Mouse (Mus musculus) heart, embryonic 14.5 days (tissue): Measurements from ENCODE around the gene Osbpl8. TPM values are rescaled to one million over a fixed set of nuclear protein-coding genes. Genes with fewer than 3 reads are reported as not detected.
A peak's percentile ranks its signal among the peaks of the same experiment; 100 is the strongest.

Experiments used
- ATAC-seq: fragments of 200-750 bp; cut with Nextera tagmentation; 2 replicates; pipeline ENCODE4 v1.8.0; 2017; ENCODE audit warnings: low read depth, moderate TSS enrichment; ENCODE audit not compliant: insufficient number of reproducible peaks, insufficient read depth, low FRiP score
- H3K27ac ChIP-seq, 2 experiments: fragments of 200-500 bp in 1 of 2; fragments of 300-500 bp in 1 of 2; sonication (generic) in 1 of 2; replicated peaks in 1 of 2; 2 replicates each; pipeline ENCODE4 v1.5.1; 2012 to 2014; ENCODE audit warnings: low read depth in 2 of 2, low read length in 2 of 2, control low read depth in 1 of 2, mild to moderate bottlenecking in 1 of 2, mixed read lengths in 1 of 2; ENCODE audit not compliant: control insufficient read depth in 1 of 2, insufficient read depth in 1 of 2
- H3K27me3 ChIP-seq: fragments of 300-500 bp; sonication (generic); 2 replicates; pipeline ENCODE4 v1.6.1; 2014; ENCODE audit warnings: mild to moderate bottlenecking, low read length, control low read depth; ENCODE audit not compliant: control insufficient read depth, insufficient read depth
- H3K36me3 ChIP-seq: fragments of 300-500 bp; sonication (generic); 2 replicates; pipeline ENCODE4 v1.6.1; 2014; ENCODE audit warnings: mild to moderate bottlenecking, control low read depth, low read length, mixed read lengths; ENCODE audit not compliant: control insufficient read depth, insufficient read depth
- H3K4me1 ChIP-seq, 2 experiments: fragments of 200-500 bp in 1 of 2; fragments of 300-500 bp in 1 of 2; sonication (generic) in 1 of 2; 2 replicates each; pipeline ENCODE4 v1.6.1; 2012 to 2014; ENCODE audit warnings: low read length in 2 of 2, control low read depth in 1 of 2, mixed read lengths in 1 of 2; ENCODE audit not compliant: control insufficient read depth in 2 of 2, insufficient read depth in 2 of 2
- H3K4me2 ChIP-seq: fragments of 300-500 bp; sonication (generic); 2 replicates; pipeline ENCODE4 v1.6.1; 2014; ENCODE audit warnings: mild to moderate bottlenecking, low read length
- H3K4me3 ChIP-seq, 2 experiments: fragments of 200-500 bp in 1 of 2; fragments of 300-500 bp in 1 of 2; sonication (generic) in 1 of 2; 2 replicates each; pipeline ENCODE4 v1.5.1; 2012 to 2014; ENCODE audit warnings: low read length in 2 of 2, mild to moderate bottlenecking in 2 of 2, control low read depth in 1 of 2, low read depth in 1 of 2, moderate library complexity in 1 of 2; ENCODE audit not compliant: control insufficient read depth in 1 of 2, insufficient read depth in 1 of 2
- H3K9ac ChIP-seq: fragments of 300-500 bp; sonication (generic); 2 replicates; pipeline ENCODE4 v1.6.1; 2014; ENCODE audit warnings: mild to moderate bottlenecking, low read length
- H3K9me3 ChIP-seq: fragments of 300-500 bp; sonication (generic); 2 replicates; pipeline ENCODE4 v1.6.1; 2016; ENCODE audit warnings: low read length, control low read depth; ENCODE audit not compliant: control insufficient read depth
- WGBS: fragments of 180-500 bp; shearing (Covaris S2); extraction: QIAGEN DNeasy Blood & Tissue Kit; methylation state at CpG from one replicate; pipeline ENCODE4 v1.1.7; 2014; 5-methylcytosine and 5-hydroxymethylcytosine counted together
- polyA plus RNA-seq: library from polyadenylated mRNA; unstranded; fragments of >200 nt; fragmentation: Nextera tagmentation; extraction: Ambion mirVana; gene quantifications from 2 replicates; pipeline ENCODE4 v1.2.1, GENCODE M21; 2014

Osbpl8 gene
- polyA plus RNA-seq, 1 experiment from 2014 or later, result 43.9 TPM

- Histone ChIP-seq H3K4me3 (no peak overlapping the region), H3K4me1 (no peaks in the 10 kb centered on the region), H3K4me2 (no peak overlapping the region), H3K9me3 (0 out of 2 replicates have a peak, but pooled peaks cover 3% of the 10 kb centered on the region), H3K36me3 (no peaks in the 10 kb centered on the region), H3K27ac (no peak overlapping the region), H3K27me3 (no peaks in the 10 kb centered on the region), H3K9ac (no peak overlapping the region)
- ATAC-seq, result no peak
- WGBS, result 81% methylated on average over 9 of the region's 9 CpGs
These were observed 154.4 kb downstream of the Osbpl8 start for GRCm38 (mm10) chr10:111318805-111319500.

- no peaks in the 10 kb centered on the region for H3K36me3 ChIP-seq
- H3K9me3 ChIP-seq, result 0 out of 2 replicates have a peak, but pooled peaks cover 3% of the 10 kb centered on the region
- no peak overlapping the region for H3K4me3 ChIP-seq
- no peak overlapping the region for H3K4me2 ChIP-seq
- no peak for ATAC-seq
- H3K27me3 ChIP-seq, result no peaks in the 10 kb centered on the region
- no peak overlapping the region for H3K27ac ChIP-seq
- no peaks in the 10 kb centered on the region for H3K4me1 ChIP-seq
- H3K9ac ChIP-seq, result no peak overlapping the region
These were observed 156.0 kb downstream of the Osbpl8 start for GRCm38 (mm10) chr10:111320579-111320978.

- 74% methylated on average over 4 of the region's 4 CpGs for WGBS
- no peak overlapping the region for H3K9ac ChIP-seq
- H3K4me1 ChIP-seq, result no peaks in the 10 kb centered on the region
These were observed 163.4 kb downstream of the Osbpl8 start for GRCm38 (mm10) chr10:111327957-111328356.

GRCm38 (mm10) chr10:111329326-111329725, 164.8 kb downstream of the Osbpl8 start:
- ATAC-seq, result no peak
- Histone ChIP-seq H3K4me2 (no peak overlapping the region), H3K36me3 (no peaks in the 10 kb centered on the region), H3K9ac (no peak overlapping the region), H3K9me3 (no peaks in the 10 kb centered on the region), H3K27me3 (no peaks in the 10 kb centered on the region), H3K27ac (no peak overlapping the region), H3K4me1 (no peaks in the 10 kb centered on the region), H3K4me3 (no peak overlapping the region)
- 68% methylated on average over 5 of the region's 5 CpGs for WGBS

More at GRCm38 (mm10) chr10:111327957-111328356, 163.4 kb downstream of the Osbpl8 start:
- Histone ChIP-seq H3K36me3 (no peaks in the 10 kb centered on the region), H3K27me3 (no peaks in the 10 kb centered on the region), H3K27ac (no peak overlapping the region), H3K4me3 (no peak overlapping the region), H3K4me2 (no peak overlapping the region), H3K9me3 (no peaks in the 10 kb centered on the region)
- no peak for ATAC-seq

- peaks cover 5 to 6% of the 10 kb centered on the region in 2 experiments; a peak in 3 of 4 replicates for H3K4me1 ChIP-seq
- WGBS, result 93% methylated on average over 2 of the region's 2 CpGs
- H3K4me3 ChIP-seq, result no peak overlapping the region
- no peak overlapping the region for H3K27ac ChIP-seq
- no peaks in the 10 kb centered on the region for H3K36me3 ChIP-seq
- ATAC-seq, result no peak
- H3K4me2 ChIP-seq, result no peak overlapping the region
- no peaks in the 10 kb centered on the region for H3K9me3 ChIP-seq
- no peak overlapping the region for H3K9ac ChIP-seq
- H3K27me3 ChIP-seq, result no peaks in the 10 kb centered on the region
These were observed 170.3 kb downstream of the Osbpl8 start for GRCm38 (mm10) chr10:111334902-111335301.

- H3K4me1 ChIP-seq, result peaks cover 5 to 6% of the 10 kb centered on the region in 2 experiments; a peak in 3 of 4 replicates
These were observed 171.2 kb downstream of the Osbpl8 start for GRCm38 (mm10) chr10:111335517-111336352.

GRCm38 (mm10) chr10:111336353-111336713, 171.8 kb downstream of the Osbpl8 start:
- 12% methylated on average over 10 of the region's 10 CpGs for WGBS
- H3K27ac ChIP-seq, result no peak overlapping the region
- no peaks in the 10 kb centered on the region for H3K9me3 ChIP-seq
- no peaks in the 10 kb centered on the region for H3K27me3 ChIP-seq
- H3K4me2 ChIP-seq, result peak overlapping the region; percentile 64
- no peak for ATAC-seq
- peaks cover 5 to 6% of the 10 kb centered on the region in 2 experiments; a peak in 3 of 4 replicates for H3K4me1 ChIP-seq
- peak overlapping the region in 1 of 2 experiments; percentile 25; a peak in 2 of 4 replicates for H3K4me3 ChIP-seq
- 0 out of 2 replicates have a peak overlapping the region, but pooled peaks have one; percentile 3 for H3K9ac ChIP-seq
- no peaks in the 10 kb centered on the region for H3K36me3 ChIP-seq

More at GRCm38 (mm10) chr10:111335517-111336352, 171.2 kb downstream of the Osbpl8 start:
- ATAC-seq, result no peak
- peak overlapping the region; percentile 12 to 25; a peak in 3 of 4 replicates for H3K4me3 ChIP-seq
- no peaks in the 10 kb centered on the region for H3K27me3 ChIP-seq
- H3K36me3 ChIP-seq, result no peaks in the 10 kb centered on the region
- H3K9ac ChIP-seq, result 0 out of 2 replicates have a peak overlapping the region, but pooled peaks have one; percentile 3
- peak overlapping the region; percentile 64 for H3K4me2 ChIP-seq
- WGBS, result 18% methylated on average over 29 of the region's 29 CpGs
- no peaks in the 10 kb centered on the region for H3K9me3 ChIP-seq
- no peak overlapping the region for H3K27ac ChIP-seq
